Mouse (Mus musculus) thymus, postnatal 0 days (tissue): ENCODE results near the gene Ticrr. TPM values are rescaled to one million over a fixed set of nuclear protein-coding genes. Genes with fewer than 3 reads are reported as not detected.

ENCODE experiments used
- DNase-seq: peaks from one replicate; pipeline ENCODE4 v3.0.0-alpha.2; 2015; ENCODE audit warnings: low spot score
- polyA plus RNA-seq: library from polyadenylated mRNA; unstranded; fragments of >200 nt; fragmentation: Nextera tagmentation; extraction: Ambion mirVana; gene quantifications from 2 replicates; pipeline ENCODE4 v1.2.1, GENCODE M21; 2015

The Ticrr gene
- polyA plus RNA-seq, 1 experiment from 2014 or later = 7.2 TPM

DNA sequence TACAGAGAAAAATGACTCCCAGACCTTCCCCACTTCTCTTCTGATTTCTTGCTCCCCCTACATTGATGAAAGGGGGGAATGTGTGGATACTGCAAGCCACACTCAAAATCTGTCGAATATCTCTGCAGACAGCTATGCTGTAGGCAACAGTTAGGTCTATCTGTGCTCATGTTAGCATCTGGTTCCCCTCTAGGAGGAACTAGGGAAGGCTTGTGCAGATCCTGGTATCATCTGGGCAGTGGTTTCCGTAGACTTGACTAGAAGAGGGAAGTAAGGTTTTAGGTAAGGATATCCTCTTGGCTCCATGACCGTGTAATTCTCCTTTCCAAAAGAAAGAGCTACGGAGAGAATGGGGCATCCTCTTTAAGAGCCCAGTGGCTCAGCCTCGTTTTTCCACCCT lies 84.6 kb downstream of the Ticrr start:
- DNase-seq = no peak

GRCm38 (mm10) chr7:79747659-79748058 lies 87.7 kb downstream of the Ticrr start:
- no peak for DNase-seq

Other genes with a start within 250 kb of the Ticrr start
- 38.5 and 40.4 TPM in 2 replicates for gene Polg, start 193.8 kb upstream of the Ticrr start, polyA plus RNA-seq
- gene Rhcg, start 42.5 kb upstream of the Ticrr start, polyA plus RNA-seq = 0.57 and 0.82 TPM in 2 replicates
- 2.2 and 2.5 TPM in 2 replicates for gene Kif7, start 55.5 kb downstream of the Ticrr start, polyA plus RNA-seq
- 1.1 TPM in 1 of 2 replicates, not detected in the other for gene Plin1, start 72.7 kb downstream of the Ticrr start, polyA plus RNA-seq
- gene Pex11a, start 82.9 kb downstream of the Ticrr start, polyA plus RNA-seq = 5.7 and 6.1 TPM in 2 replicates
- gene Wdr93, start 83.0 kb downstream of the Ticrr start, polyA plus RNA-seq = 0.13 and 0.31 TPM in 2 replicates
- 0.14 TPM in 1 of 2 replicates, not detected in the other for gene Mesp1, start 133.6 kb downstream of the Ticrr start, polyA plus RNA-seq
- gene Mesp2, start 150.5 kb downstream of the Ticrr start, polyA plus RNA-seq = 0.09 and 0.10 TPM in 2 replicates
- 3.6 and 5.0 TPM in 2 replicates for gene Anpep, start 200.9 kb downstream of the Ticrr start, polyA plus RNA-seq